Mouse (Mus musculus) bone marrow, adult 2 months (tissue): Measurements from ENCODE around the gene Slc22a5.
"Not testable (repeated sequence)": the region's sequence is repeated elsewhere in the genome, so short reads cannot be mapped to it uniquely, and the experiment has no call there.

ENCODE experiments used
- CTCF ChIP-seq: fragments of 200-500 bp; IDR thresholded peaks from 2 replicates; pipeline ENCODE4 v1.5.1; 2011; ENCODE audit warnings: low read length, control low read depth; ENCODE audit not compliant: control insufficient read depth, insufficient read depth
- POLR2A ChIP-seq: fragments of 200-500 bp; IDR thresholded peaks from 2 replicates; pipeline ENCODE4 v1.6.1; 2011; ENCODE audit warnings: low read depth, mild to moderate bottlenecking, control low read depth, low read length, borderline replicate concordance; ENCODE audit not compliant: control insufficient read depth

DNA sequence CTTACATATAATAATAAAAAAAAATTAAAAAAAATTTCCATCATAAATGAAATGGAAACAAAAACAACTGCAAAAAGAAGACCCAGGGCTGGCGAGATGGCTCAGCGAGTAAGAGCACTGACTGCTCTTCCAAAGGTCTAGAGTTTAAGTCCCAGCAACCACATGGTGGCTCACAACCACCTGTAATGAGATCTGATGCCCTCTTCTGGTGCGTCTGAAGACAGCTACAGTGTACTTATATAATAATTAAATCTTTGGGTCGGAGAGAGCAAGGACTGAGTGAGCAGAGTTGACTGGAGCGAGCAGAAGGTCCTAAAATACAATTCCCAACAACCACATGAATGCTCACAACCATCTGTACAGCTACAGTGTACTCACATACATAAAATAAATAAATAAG lies 13.4 kb downstream of the Slc22a5 start:
- not testable (repeated sequence) for TF ChIP-seq CTCF, POLR2A
